Mouse (Mus musculus) cerebellum, adult 2 months (tissue): ENCODE data around the gene Gramd2.

ENCODE experiments used
- CTCF ChIP-seq: fragments of 200-500 bp; IDR thresholded peaks from 2 replicates; pipeline ENCODE4 v1.5.1; 2011; ENCODE audit warnings: low read depth, mild to moderate bottlenecking, control low read depth, low read length, moderate library complexity, borderline replicate concordance; ENCODE audit not compliant: insufficient read depth
- POLR2A ChIP-seq: fragments of 200-500 bp; IDR thresholded peaks from 2 replicates; pipeline ENCODE4 v1.6.1; 2011; ENCODE audit warnings: low read length, control low read depth, borderline replicate concordance; ENCODE audit not compliant: insufficient read depth

DNA sequence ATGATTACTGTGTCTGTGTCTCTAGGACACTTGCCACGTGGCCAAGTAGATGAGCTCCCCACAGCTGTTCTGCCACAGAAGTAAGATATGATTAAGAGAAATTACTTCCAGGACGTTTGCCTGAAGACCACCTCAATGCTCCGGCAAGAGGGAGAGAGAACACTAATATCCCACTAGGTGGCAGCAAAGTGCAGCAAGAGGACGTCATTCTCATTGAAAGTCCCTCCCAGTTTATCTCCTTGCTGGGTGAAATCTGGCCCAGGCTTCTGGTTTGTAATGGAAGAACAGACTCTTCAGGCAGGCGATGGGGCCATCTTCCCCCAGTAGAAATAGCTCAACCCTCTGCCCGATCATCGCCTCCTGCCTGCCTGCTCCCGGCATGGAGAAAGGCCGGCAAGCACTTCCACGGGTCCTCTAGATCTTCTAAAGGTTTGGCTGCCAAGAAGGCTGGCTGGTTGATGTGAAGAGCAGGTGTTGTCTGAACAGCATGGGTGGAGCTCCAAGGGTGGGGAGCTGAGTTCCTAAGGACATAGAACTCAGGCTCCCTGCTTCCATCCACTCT is 43.2 kb downstream of the Gramd2 start:
- TF ChIP-seq CTCF (peak; percentile 89), POLR2A (no peak)
